Comparison of ENCODE assay signal across 8 mouse cellular contexts in genomic region chr4:72198877-72199411, GRCm38 (mm10). TPM values are rescaled to one million over a fixed set of nuclear protein-coding genes. Genes with fewer than 3 reads are reported as not detected.
DNase-seq lines count a peak whose midpoint lies in the region; ATAC-seq lines count a peak whose summit lies in the region.

No protein-coding gene starts in this region.

- H3K27me3 ChIP-seq in heart, embryonic 14.5 days (ENCODE audit: control insufficient read depth, insufficient read depth, low read length): peaks cover 52% of the 10 kb centered on the region
- peaks cover 12% of the 10 kb centered on the region; the same call in 1 of the 2 replicates for H3K27me3 ChIP-seq in liver, embryonic 12.5 days (replicated peaks)
- H3K27me3 ChIP-seq in stomach, embryonic 14.5 days (ENCODE audit: control insufficient read depth, insufficient read depth, low read length): no peaks in the 10 kb centered on the region

- 3% methylated on average over 22 of the region's 22 CpGs for WGBS in heart, embryonic 14.5 days
- under 1% methylated on average over 22 of the region's 22 CpGs for WGBS in liver, embryonic 12.5 days (ENCODE audit: insufficient replicate concordance)
- under 1% methylated on average over 22 of the region's 22 CpGs for WGBS in stomach, embryonic 14.5 days

- H3K4me1 ChIP-seq in heart, embryonic 14.5 days (ENCODE audit: control insufficient read depth in 2 of 2, insufficient read depth in 2 of 2, low read length in 2 of 2): peaks cover 0 to 21% of the 10 kb centered on the region in 2 experiments; a peak in 3 of 4 replicates
- peaks cover 60% of the 10 kb centered on the region for H3K4me1 ChIP-seq in liver, embryonic 12.5 days
- H3K4me1 ChIP-seq in stomach, embryonic 14.5 days (ENCODE audit: control insufficient read depth, insufficient read depth, low read length): peaks cover 14% of the 10 kb centered on the region

- peak overlapping the region; percentile 55 to 73 for H3K4me3 ChIP-seq in heart, embryonic 14.5 days (ENCODE audit: control insufficient read depth in 1 of 2, insufficient read depth in 1 of 2, low read depth in 1 of 2, low read length in 2 of 2)
- peak overlapping the region; percentile 79 for H3K4me3 ChIP-seq in liver, embryonic 12.5 days
- peak overlapping the region; percentile 90 for H3K4me3 ChIP-seq in stomach, embryonic 14.5 days (ENCODE audit: low read depth, low read length)

- 0 out of 2 replicates have a peak, but pooled peaks cover 7% of the 10 kb centered on the region for H3K36me3 ChIP-seq in heart, embryonic 14.5 days (ENCODE audit: control insufficient read depth, insufficient read depth, low read length)
- peaks cover 15% of the 10 kb centered on the region for H3K36me3 ChIP-seq in liver, embryonic 12.5 days
- no peaks in the 10 kb centered on the region; the same call in 1 of the 2 replicates for H3K36me3 ChIP-seq in stomach, embryonic 14.5 days (ENCODE audit: control insufficient read depth, insufficient read depth, low read length)

- H3K9ac ChIP-seq in heart, embryonic 14.5 days (ENCODE audit: low read length): peak overlapping the region; percentile 79
- peak overlapping the region; percentile 81 for H3K9ac ChIP-seq in liver, embryonic 12.5 days
- H3K9ac ChIP-seq in stomach, embryonic 14.5 days (replicated peaks; ENCODE audit: low read depth, low read length): peak overlapping the region; percentile 90

- H3K9me3 ChIP-seq in heart, embryonic 14.5 days (ENCODE audit: control insufficient read depth, low read length): no peaks in the 10 kb centered on the region
- H3K9me3 ChIP-seq in liver, embryonic 12.5 days (replicated peaks): no peaks in the 10 kb centered on the region
- H3K9me3 ChIP-seq in stomach, embryonic 14.5 days (ENCODE audit: control insufficient read depth, low read depth, low read length): no peaks in the 10 kb centered on the region

- no peak overlapping the region for H3K27ac ChIP-seq in heart, embryonic 14.5 days (replicated peaks in 1 of 2; ENCODE audit: control insufficient read depth in 1 of 2, insufficient read depth in 1 of 2, low read depth in 2 of 2, low read length in 2 of 2)
- H3K27ac ChIP-seq in liver, embryonic 12.5 days: 0 out of 2 replicates have a peak overlapping the region, but pooled peaks have one; percentile 20
- H3K27ac ChIP-seq in stomach, embryonic 14.5 days (ENCODE audit: low read length): no peak overlapping the region

- 0 out of 2 replicates have a peak, but pooled peaks have one; percentile 28 for ATAC-seq in erythroid progenitor cell, adult 5-6 weeks (replicated peaks; ENCODE audit: low FRiP score, poor library complexity, severe bottlenecking)
- peak; percentile 20; the same call in 1 of the 2 replicates for ATAC-seq in heart, embryonic 14.5 days (ENCODE audit: insufficient number of reproducible peaks, insufficient read depth, low FRiP score, low read depth)
- peak; percentile 48 for ATAC-seq in liver, embryonic 12.5 days
- ATAC-seq in stomach, embryonic 14.5 days (ENCODE audit: insufficient number of reproducible peaks, insufficient read depth, low FRiP score, low read depth): peak; percentile 33

- DNase-seq in B cell, adult 2 months: peak; percentile 74 to 76
- DNase-seq in brain, adult 2 months (ENCODE audit: low read depth, low spot score): peak; percentile 95
- peak; percentile 87 for DNase-seq in kidney, postnatal 14 days
- DNase-seq in natural killer cell, adult 2 months (ENCODE audit: low spot score in 2 of 2): peak; percentile 29 to 61

- peak overlapping the region; percentile 82 for H3K4me2 ChIP-seq in heart, embryonic 14.5 days (ENCODE audit: low read length)
- H3K4me2 ChIP-seq in liver, embryonic 12.5 days: peak overlapping the region; percentile 98
- peak overlapping the region; percentile 72 for H3K4me2 ChIP-seq in stomach, embryonic 14.5 days (replicated peaks; ENCODE audit: low read depth, low read length)

RNA-seq across cellular contexts. Expression of gene Tle1, which starts 1.8 kb away (rescaled TPM):
- 2.5 and 4.6 TPM in 2 replicates for total RNA-seq in erythroid progenitor cell, adult 5-6 weeks (2015; ENCODE audit: low replicate concordance)
- 1.4 and 1.8 TPM in 2 replicates for total RNA-seq in erythroid progenitor cell, adult 5-6 weeks (2017; ENCODE audit: low replicate concordance)
- polyA plus RNA-seq in heart, embryonic 14.5 days (2014; fragmentation: Nextera tagmentation; extraction: Ambion mirVana): 7.5 and 8.7 TPM in 2 replicates
- 15.1 and 15.4 TPM in 2 replicates for polyA plus RNA-seq in liver, embryonic 12.5 days (2016; fragmentation: Nextera tagmentation; extraction: Ambion mirVana)
- polyA plus RNA-seq in stomach, embryonic 14.5 days (2014; fragmentation: Nextera tagmentation; extraction: Ambion mirVana): 25.8 and 29.5 TPM in 2 replicates

Comparison
In these comparisons a context has a peak if more than half of its experiments do, and no peak if none do; other contexts are left out.
1. DNase-seq: peak in every context shown above with its lines; median percentile 95 in brain, adult 2 months; 87 in kidney, postnatal 14 days; 75 in B cell, adult 2 months; 45 in natural killer cell, adult 2 months.